Mouse (Mus musculus): ENCODE measurements around the gene 2810408A11Rik.
"Not testable (repeated sequence)": the region's sequence is repeated elsewhere in the genome, so short reads cannot be mapped to it uniquely, and the experiment has no call there.

The 2810408A11Rik gene

DNA sequence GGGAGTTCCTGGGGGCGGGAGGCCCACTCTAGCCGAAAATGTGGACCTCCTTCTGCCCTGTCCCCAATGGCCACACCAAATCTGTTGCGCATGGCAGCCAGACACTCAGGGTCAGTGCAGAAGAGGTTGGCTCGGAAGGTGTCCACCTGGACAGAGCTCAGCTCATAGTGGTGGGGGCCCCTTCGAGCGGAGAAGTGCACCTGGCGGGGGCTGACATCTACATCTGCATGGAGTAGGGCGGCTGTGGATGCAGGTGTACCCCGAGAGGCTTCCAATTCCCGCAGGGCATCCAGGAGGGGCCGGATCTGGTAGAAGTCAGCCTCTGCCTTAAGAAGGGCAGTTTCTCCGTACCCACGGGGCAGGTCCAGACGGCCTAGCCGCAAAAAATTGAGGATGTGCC, 21.1 kb downstream of the 2810408A11Rik start:
- DNase-seq = no peak

DNA sequence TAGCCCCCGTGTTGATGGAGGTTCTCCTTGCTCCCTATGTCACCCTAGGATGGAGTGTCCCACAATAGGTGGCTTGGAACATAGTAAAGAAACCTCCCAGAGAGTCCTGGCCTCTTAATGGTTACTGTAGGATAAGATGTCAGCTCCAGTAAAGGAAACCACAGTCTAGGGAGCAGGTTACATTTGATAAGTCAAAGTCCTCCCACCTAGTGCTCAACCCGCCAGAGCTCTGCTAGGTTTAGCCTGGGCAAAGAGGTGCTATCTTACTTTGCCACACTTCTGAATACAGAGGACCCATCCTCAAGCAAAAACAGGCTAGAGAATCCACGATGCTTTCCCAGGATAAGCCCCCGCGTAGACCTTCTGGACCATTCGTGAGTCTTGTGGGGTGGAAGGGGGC, 21.8 kb downstream of the 2810408A11Rik start:
- DNase-seq = no peak

DNA sequence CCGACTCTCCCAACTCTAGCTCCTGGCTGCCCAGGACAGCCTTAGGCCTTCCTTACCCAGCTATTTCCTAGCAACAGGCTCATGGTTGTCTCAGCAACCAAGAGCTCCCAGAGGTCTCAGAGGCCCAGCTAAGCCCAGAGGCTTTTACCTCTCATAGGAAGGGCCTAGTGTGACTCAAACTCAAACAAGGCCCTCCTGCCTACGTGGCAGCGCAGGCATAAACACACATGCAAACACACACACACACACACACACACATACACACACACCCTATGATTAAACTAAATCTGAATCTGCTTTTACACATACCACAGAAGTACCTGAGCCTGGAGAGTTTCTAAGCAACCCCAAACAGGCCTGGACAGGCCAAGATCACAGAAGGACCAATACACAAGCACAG, 22.4 kb downstream of the 2810408A11Rik start:
- DNase-seq = no peak

DNA sequence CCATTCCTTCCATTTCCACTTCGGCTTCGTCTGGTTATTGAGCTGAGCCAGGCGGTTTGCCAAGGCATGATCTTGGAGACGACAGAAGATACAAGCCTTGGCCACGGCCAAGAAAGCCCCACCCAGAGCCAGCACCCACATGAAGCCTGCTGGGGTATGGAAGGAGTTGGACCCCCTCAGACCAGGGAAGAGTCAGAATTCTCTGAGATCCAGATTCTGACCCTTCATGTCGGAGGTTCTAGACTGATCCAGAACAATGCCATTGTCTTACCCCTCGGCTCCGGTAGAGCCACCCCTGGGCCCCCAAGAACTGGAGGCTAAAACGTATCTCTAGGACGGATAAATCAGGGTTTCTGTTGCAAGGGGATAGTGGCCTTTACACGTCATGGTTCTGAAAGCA, 22.9 kb downstream of the 2810408A11Rik start, which contains the start of gene Tmem95:
Gene Tmem95, minus strand, starts transcription at position 141 of the 400 bp plus-strand sequence.
- DNase-seq = no peak

DNA sequence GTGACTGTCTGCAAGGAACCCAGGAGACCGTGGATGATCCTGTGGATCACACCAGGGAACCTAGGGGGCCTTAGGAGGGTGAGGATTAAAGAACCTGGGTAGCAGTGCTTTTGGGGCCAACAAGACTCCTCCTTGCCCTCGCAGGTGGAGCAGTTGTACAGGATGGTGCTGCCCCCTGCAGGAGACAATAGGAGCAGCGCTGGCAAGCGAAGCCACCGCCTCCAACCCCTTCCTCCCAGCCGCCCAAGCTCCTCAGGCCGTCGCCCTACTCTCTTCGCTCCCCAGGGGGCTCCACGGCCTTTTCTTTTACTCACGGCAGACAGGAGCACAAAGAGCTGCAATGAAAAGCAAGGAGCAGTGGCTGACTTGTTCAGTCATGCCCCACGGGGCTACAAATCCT, 23.9 kb downstream of the 2810408A11Rik start:
- peak; percentile 92 to 95 for DNase-seq

DNA sequence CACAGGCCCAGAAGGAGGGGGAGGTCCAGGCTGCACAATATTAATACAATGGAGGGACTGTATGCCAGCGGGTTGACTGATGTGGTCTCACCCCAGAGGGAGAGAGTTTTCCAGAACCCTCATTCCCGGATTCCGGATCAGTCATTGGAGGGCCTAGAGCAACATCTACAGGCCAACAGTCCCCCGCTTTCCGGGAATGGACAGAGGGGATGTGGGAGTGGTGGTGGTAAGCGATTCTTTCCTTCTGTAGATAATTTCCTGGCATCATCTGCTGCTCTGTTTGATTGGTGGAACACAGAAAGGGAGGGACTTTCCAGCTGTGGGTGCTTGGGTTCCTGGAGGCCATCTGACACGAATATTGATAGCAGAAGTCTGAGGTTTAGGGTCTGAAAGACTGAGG, 24.6 kb downstream of the 2810408A11Rik start:
- peak; percentile 81 to 89 for DNase-seq

DNA sequence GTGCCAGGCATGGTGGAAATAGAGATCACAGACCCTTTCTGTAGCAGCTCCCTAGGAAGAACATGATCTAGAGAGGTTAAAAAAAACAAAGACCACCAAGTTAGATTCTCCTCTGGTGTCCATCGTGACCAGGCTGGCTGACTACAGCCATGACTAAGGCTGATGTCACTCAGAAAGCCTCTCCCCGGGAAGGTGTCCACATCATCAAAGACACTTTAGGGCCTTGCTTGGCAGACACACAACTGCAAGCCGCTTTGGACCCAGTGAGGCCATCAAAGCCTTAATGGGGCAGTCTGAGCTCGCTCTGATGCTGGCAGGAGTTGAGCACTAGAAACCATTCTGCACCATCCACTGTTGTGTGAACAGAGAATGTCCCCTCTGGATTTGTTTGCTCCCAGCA, 28.3 kb downstream of the 2810408A11Rik start:
- DNase-seq = no peak

DNA sequence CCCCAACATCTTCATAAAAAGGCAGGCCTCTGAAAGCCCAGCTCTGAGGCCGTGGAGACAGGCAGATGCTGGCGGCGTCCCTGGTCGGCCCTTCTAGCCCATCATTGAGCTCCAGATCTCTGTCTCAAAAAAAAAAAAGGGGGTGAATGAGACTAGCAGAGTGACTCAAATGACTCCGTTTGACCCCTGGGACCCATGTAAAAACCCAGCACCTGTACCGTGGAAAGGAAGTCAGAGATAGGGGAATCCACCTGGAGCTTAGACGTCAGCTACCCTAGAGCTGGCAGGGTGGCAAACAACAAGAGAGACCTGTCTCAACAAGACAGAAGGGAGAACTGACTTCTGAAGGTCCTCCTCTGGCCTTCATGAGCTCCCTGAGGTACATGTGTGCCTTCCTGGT, 29.0 kb downstream of the 2810408A11Rik start:
- DNase-seq = no peak

DNA sequence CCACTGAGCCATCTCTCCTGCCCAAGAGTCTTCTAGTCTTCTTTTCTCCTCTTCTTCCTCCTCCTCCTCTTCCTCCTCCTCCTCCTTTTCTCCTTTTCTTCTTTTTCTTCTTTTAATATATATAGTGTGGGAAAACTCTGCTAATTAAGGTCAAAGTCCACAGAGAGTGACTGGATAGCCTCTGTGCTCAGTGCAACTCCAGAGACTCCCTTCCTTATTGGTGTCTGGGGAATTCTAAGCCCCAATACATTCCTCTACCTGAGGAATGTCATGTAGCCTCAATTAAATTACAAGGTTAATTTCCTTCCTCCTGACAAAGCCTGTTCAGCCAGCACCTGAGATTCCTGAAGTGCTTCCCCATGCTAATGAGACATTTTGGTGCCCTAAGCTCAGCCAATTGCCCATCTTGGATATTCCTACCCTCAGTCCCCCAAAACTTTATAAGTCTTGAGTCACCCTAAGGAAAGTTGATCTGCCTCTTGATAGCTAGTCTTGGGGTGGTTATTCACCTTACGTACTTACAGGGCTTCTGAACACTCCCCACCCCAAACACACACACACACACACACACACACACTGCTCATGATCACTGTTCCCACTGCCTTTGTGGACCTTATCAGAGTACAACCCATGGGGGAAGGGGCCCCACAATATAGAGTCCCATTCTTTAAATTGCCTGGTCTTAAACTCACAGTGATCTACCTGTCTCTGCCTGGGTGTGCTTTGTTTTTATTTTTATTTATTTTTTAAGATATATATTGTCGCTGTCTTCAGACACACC, 30.3 kb downstream of the 2810408A11Rik start:
- DNase-seq = no peak

DNA sequence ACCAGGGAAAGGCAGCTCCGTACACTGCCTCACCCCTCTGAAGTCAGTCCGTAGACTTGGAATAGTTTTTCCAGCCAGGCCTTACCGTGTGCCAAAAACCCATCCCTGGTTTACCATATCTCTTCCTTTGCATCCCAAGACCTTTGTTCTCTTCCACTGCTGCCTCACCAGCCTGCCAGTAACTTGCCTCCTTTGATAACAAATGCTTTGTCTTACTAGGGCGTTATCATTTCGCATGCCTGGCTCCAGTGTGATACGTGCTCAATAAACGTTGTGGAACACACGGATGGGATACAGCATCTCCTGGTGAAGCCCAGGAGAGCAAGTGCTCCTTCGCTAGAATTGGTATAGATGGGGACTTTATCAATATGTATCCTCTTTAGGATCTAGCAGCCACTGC, 33.5 kb downstream of the 2810408A11Rik start:
- DNase-seq = no peak

DNA sequence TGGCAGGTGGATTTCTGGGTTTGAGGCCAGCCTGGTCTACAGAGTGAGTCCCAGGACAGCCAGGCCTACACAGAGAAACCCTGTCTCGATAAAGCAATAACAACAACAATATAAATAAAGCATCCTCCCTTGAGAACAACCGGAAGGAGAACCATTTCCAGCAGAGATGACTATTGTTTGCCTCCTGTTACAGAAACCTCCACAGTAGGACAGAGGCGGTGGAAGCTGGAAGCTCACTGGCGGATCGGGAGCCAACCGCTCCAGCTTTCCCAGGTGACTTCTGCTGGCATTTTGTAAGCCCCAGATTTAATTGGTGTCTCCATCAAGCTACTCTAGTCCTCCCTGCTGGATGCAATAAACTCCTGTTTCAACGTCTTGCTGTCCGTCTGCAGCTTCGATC, 35.2 kb downstream of the 2810408A11Rik start:
- DNase-seq = no peak

DNA sequence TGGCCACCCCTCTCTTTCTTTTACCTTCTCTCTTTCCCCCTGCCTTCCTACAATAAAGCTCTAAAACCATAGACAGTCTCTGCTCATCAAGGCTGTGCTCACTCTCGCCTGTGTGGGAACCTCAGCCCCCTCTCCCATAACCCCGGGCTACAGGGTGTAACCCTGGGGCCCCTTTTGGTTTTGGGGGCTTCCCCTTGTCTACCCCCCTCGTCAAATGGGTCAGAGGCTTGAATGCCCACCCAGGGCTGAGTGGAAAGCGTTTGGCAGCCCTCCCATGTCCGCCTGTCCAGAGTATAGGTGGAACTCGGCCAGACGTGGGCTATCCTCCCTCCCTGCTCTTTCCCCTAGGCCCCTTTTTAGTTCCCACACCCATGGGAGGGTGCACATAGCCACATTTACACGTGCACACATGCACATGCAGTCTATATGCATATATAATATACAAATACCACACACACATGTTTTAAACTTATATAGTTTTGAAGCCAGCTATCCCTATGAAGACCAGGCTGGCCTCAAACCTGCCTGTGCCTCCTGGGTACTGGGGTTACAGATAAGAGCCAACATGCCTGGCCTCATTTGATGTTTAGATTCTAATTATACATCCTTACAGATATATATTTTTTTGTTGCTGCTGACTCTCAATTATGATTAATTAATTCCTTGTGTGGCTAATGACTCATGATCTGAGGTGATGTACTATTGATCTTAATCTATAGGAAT, 36.5 kb downstream of the 2810408A11Rik start:
- DNase-seq = no peak

DNA sequence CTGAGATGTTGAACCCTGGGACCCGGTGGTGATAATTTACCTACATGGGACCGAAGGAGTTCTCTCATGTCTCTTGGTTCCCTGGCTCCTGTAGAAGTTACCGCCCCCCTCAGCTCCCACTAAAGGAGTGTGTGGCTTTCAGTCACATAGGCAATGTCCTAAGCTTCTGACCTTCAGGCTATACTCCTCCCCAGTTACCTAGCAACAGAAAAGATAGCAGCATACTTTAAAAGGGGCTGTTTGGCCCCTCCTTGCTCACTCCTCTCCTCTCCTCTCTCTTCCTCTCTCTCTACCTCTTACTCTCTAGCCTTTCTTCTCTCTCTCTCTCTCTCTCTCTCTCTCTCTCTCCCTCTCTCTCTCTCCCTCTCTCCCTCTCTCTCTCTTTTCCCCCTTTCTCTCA, 37.1 kb downstream of the 2810408A11Rik start:
- DNase-seq = not testable (repeated sequence)

DNA sequence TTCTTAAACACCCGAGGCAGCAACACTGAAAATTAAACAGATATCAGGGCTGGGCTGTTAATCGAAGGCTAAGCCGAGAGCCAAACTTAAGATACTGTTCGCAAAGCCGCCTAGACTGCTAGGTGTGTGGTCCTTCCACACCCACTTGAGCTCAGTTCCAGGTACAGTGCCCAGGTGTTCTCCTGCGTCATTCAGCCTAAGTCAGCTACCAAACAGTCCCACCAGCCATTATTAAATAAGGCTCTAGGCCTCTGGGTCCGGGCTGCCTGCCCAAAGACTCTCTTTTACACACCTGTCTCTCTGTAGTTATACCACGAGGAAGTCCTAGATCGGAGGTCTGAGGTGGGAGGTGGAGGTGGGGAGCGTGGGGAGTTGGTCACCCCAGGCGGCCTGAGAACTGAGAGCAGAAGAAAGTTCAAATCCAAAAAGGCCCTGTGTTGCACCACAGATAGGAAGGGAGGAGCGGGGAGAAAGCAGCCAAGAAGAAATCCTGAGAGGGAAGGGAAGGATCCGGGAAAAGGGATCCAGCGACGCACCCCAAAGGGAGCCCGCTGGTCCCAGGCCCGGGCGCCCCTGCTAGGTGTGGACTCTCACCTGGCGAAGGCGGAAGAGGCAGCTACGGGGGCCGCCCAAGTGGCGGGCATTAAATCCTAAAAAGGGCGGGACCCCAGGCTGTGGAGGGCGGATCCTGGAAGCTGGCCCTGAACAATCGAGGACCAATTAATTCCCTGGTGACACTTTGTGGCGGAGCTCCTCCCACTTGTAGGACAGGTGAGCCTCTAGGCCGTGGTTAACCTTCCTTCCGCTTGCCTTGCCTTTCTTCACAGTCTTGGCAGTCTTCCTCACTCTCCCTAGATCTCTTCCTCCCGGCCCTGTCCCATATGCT, 42.4 kb downstream of the 2810408A11Rik start, which contains the start of gene Tnk1:
Gene Tnk1, minus strand, starts transcription at position 618 of the 886 bp plus-strand sequence.
- peak; percentile 66 to 79 for DNase-seq

DNA sequence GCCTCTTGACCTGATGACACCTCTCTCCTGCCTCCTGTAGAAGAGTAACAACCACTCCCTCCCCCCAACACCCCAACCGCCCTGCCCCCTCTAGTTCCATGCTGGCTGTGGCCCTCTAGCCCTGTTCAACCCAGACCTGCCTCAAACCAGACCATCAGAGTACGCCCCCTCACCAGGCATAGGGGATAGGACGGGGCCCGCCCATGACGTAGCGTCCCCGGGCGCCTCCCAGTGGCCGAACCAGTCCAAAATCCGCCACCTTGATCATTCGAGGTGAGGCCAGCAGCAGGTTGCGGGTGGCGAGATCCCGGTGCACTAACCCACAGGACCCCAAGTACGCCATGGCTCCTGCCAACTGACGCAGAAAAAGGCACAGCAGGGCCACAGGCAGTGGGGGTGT, 45.4 kb downstream of the 2810408A11Rik start:
- peak in 1 of 2 experiments; percentile 66 for DNase-seq

DNA sequence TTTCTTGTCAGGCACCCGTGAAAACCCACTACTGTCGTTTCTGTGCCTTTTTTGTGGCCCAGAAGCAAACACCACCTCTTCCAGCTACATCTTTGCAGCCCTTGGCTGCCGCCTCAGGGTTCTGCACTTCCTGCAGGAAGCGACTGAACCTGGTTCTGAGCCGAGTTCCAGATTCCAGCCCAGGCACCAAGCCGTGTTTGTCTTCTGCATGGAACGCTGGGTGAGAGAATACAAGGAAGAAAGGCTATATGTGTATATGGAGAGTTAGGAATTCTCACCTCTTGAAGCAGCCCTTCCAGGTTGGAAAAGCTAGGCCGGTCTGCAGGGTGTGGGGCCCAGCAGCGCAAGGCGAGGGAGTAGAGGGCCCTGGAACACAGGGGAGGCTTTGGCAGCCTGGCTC, 46.1 kb downstream of the 2810408A11Rik start:
- DNase-seq = no peak

DNA sequence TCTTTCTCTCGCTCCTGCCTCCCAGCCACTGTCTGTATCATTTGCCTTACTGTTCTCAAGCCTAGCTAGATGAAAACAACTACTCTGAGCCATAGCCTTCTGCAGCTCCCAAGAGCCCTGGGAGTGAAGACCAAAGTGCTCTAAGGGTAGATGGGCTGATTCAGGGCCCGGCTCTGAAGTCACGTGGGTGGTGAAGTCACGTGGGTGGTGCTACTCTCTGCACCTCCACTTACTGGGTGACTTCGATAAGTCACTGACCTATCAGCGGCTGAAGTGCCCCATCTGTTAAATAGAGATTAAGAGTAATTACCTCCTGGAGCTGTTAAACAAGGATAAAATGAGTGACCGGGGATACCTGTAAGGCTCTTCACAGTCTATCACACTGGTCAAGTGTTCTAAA, 46.8 kb downstream of the 2810408A11Rik start:
- no peak for DNase-seq

DNA sequence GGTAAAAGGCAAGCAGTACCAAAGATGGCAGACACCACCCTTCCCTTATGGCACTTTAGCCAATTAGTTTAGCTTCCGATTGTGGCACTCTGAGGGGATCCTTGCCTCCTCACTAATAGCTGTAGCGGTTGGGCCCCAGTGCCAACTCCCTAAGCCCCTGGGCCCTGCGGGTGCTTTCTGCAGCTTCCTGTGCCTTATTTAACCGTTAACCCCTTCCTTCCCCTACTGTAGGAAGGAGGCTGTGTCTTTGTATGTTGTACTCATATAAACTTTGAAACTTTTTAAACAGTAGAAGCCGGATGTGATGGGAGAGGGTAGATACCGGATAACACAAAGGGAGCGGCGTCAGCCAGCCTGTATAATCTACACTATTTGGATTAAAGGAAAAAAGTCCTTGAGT, 50.0 kb downstream of the 2810408A11Rik start:
- DNase-seq = no peak

DNA sequence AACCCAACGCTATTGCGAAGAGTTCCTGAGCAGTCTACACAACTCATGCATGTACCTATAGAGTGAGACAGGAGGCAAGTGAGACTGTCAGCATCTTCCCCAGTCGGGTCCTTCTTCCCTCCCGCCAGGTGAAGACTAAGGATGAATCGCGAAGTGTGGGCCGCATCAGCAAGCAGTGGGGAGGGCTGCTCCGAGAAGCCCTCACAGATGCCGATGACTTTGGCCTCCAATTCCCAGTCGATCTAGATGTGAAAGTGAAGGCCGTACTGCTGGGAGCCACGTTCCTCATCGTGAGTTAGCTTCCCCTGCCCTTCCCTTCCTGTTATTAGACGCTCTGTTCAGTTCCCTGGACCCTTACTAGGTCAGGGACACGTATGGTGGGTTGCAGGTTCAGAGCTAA, 50.9 kb downstream of the 2810408A11Rik start:
- no peak for DNase-seq

DNA sequence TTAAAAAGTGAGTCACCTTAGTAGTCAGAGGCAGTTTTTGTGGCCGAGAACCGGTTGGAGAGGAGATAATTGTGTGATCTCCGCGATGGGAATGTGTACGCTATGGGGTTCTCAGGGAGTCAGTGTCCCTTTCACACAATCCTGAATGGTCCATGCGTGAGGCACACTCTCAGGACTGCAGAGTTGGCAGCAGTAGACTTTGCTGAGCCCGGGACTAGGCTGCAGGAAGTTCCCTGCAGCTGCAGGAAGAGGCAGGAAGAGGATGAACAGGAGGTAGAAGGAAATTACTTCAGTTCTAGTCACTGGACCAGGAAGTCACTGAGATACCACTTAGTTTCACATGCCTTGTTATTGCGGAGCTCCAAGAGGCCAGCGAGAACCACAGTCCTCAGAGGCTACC, 51.7 kb downstream of the 2810408A11Rik start:
- no peak for DNase-seq

DNA sequence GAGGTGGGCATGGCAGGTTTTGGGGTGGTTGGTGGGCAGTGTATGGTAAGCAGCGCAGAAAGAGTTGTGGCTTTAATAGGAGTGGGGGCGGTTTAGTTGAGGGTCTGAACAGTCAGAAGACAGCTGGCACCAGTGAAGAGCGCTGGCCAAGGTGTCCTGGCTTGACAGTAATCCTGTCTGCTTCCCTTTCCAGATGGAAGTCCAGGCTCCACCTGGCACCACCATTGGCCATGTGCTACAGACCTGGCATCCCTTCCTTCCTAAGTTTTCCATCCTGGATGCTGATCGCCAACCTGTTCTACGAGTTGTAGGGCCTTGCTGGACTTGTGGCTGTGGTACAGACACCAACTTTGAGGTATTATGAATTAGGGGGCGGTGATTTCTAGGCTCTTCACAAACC, 52.8 kb downstream of the 2810408A11Rik start:
- no peak for DNase-seq

All from lung, postnatal 4 days (tissue).